Mouse (Mus musculus): ENCODE measurements around the gene Psme2. TPM values are rescaled to one million over a fixed set of nuclear protein-coding genes. Genes with fewer than 3 reads are reported as not detected.

Gene Psme2
- polyA plus RNA-seq, 1 experiment from 2014 or later, result 222 TPM

DNA sequence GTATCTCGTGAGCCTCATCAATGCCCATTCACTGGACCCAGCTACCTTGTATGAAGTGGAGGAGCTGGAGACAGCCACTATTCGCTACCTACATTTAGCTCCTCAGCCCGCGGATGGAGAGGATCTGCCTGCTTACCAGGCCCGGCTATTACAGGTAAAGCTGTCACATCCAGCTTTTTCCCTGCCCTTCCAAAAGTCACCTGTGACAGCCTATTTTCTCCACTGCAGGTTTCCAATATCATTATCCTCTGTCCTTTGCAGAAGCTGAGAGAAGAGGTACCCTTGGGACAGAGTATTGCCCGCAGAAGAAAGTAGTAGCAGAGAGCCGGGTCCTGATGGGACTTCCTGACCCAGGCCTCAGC is 12.3 kb upstream of the Psme2 start, which contains the start of gene Irf9:
TSS of gene Irf9 (plus strand) at position 301 of the 362 bp plus-strand sequence.
- Histone ChIP-seq H3K9me3 (replicated peaks; ENCODE audit: control insufficient read depth, low read length) (no peaks in the 10 kb centered on the region), H3K9ac (ENCODE audit: low read depth, low read length) (peak within 1 kb of the TSS; percentile 76), H3K27me3 (ENCODE audit: control insufficient read depth, insufficient read depth, low read length) (no peaks in the 10 kb centered on the region), H3K4me2 (peak within 1 kb of the TSS; percentile 74), H3K27ac (ENCODE audit: low read depth, low read length) (peak within 1 kb of the TSS; percentile 85), H3K4me3 (ENCODE audit: low read depth, low read length) (peak within 1 kb of the TSS; percentile 40), H3K36me3 (ENCODE audit: control insufficient read depth, insufficient read depth, low read length) (peaks cover 38% of the 10 kb centered on the region), H3K4me1 (ENCODE audit: control insufficient read depth, insufficient read depth, low read length) (peaks cover 11% of the 10 kb centered on the region; the same call in 1 of the 2 replicates)
- WGBS (ENCODE audit: insufficient replicate concordance), result 89% methylated on average over 7 of the region's 7 CpGs
- no peak for ATAC-seq (replicated peaks; ENCODE audit: insufficient number of reproducible peaks, low FRiP score, low TSS enrichment)

DNA sequence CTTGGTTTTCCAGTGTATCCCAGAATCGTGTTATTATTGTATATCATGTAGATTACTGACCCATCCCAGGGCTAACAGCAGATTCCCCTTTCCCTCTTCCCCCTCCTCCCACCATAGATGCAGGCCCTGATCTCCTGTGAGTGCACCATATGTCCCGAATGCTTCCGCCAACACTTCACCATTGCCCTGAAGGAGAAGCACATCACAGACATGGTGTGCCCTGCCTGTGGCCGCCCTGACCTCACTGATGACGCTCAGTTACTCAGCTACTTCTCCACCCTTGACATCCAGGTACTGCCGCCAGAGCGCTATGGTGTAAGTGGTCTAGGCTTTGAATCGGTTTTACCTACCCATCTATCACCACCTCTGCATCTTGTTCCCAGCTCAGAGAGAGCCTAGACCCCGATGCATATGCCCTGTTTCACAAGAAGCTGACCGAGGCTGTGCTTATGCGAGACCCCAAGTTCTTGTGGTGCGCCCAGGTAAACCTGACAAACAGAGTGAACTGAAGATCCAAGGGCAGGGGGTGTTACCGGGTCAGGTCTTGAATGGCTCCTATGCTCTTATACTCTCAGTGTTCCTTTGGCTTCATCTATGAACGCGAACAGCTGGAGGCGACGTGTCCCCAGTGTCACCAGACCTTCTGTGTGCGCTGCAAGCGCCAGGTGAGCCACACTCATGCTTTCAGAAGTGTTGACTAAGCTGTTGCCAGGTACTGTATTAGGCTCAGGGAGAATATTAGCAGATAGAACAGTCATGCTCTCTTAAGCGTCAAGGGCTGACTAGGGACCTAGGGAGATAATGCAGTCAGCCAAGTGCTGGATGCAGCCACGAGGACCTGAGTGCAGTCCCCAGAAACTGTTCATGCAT is 7.8 kb upstream of the Psme2 start:
- H3K4me2 ChIP-seq, result no peak overlapping the region
- H3K27me3 ChIP-seq (ENCODE audit: control insufficient read depth, insufficient read depth, low read length), result no peaks in the 10 kb centered on the region
- H3K9ac ChIP-seq (ENCODE audit: low read depth, low read length), result no peak overlapping the region
- 93% methylated on average over 21 of the region's 21 CpGs for WGBS (ENCODE audit: insufficient replicate concordance)
- H3K4me1 ChIP-seq (ENCODE audit: control insufficient read depth, insufficient read depth, low read length), result peaks cover 5% of the 10 kb centered on the region; the same call in 1 of the 2 replicates
- peaks cover 49% of the 10 kb centered on the region for H3K36me3 ChIP-seq (ENCODE audit: control insufficient read depth, insufficient read depth, low read length)
- ATAC-seq (replicated peaks; ENCODE audit: insufficient number of reproducible peaks, low FRiP score, low TSS enrichment), result no peak
- no peak overlapping the region for H3K4me3 ChIP-seq (ENCODE audit: low read depth, low read length)
- H3K9me3 ChIP-seq (replicated peaks; ENCODE audit: control insufficient read depth, low read length), result no peaks in the 10 kb centered on the region
- H3K27ac ChIP-seq (ENCODE audit: low read depth, low read length), result no peak overlapping the region

- no peak for ATAC-seq (replicated peaks; ENCODE audit: insufficient number of reproducible peaks, low FRiP score, low TSS enrichment)
- WGBS (ENCODE audit: insufficient replicate concordance), result 76% methylated on average over 13 of the region's 13 CpGs
- Histone ChIP-seq H3K9me3 (replicated peaks; ENCODE audit: control insufficient read depth, low read length) (no peaks in the 10 kb centered on the region), H3K36me3 (ENCODE audit: control insufficient read depth, insufficient read depth, low read length) (peaks cover 34% of the 10 kb centered on the region), H3K4me1 (ENCODE audit: control insufficient read depth, insufficient read depth, low read length) (peaks cover 13% of the 10 kb centered on the region), H3K4me3 (ENCODE audit: low read depth, low read length) (no peak overlapping the region), H3K27ac (ENCODE audit: low read depth, low read length) (no peak overlapping the region), H3K27me3 (ENCODE audit: control insufficient read depth, insufficient read depth, low read length) (no peaks in the 10 kb centered on the region), H3K4me2 (no peak overlapping the region), H3K9ac (ENCODE audit: low read depth, low read length) (no peak overlapping the region)
Observed at GRCm38 (mm10) chr14:55596036-55596690, 5.2 kb upstream of the Psme2 start.

DNA sequence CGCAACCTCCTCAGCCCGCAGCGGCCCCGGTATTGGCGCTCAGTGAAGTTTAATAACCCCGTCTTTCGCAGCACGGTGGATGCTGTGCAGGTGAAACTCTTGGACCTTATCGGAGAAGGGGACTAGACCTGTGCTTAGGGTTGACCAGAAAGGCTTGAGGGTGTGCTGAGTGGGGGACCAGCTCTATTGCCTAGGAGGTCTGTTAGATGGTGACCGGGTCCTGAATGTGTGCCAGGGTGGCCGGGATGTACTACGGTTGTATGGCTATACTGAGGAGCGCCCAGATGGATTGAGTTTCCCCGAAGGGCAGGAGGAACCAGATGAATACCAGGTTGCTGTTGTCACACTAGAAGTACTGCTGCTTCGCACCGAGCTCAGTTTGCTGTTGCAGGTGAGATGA is 1.3 kb upstream of the Psme2 start:
- 6% methylated on average over 16 of the region's 16 CpGs for WGBS (ENCODE audit: insufficient replicate concordance)
- peak overlapping the region; percentile 83 for H3K9ac ChIP-seq (ENCODE audit: low read depth, low read length)
- no peak for ATAC-seq (replicated peaks; ENCODE audit: insufficient number of reproducible peaks, low FRiP score, low TSS enrichment)
- H3K36me3 ChIP-seq (ENCODE audit: control insufficient read depth, insufficient read depth, low read length), result peaks cover 17% of the 10 kb centered on the region
- H3K9me3 ChIP-seq (replicated peaks; ENCODE audit: control insufficient read depth, low read length), result no peaks in the 10 kb centered on the region
- peaks cover 19% of the 10 kb centered on the region for H3K4me1 ChIP-seq (ENCODE audit: control insufficient read depth, insufficient read depth, low read length)
- H3K4me3 ChIP-seq (ENCODE audit: low read depth, low read length), result peak overlapping the region; percentile 78
- no peaks in the 10 kb centered on the region for H3K27me3 ChIP-seq (ENCODE audit: control insufficient read depth, insufficient read depth, low read length)
- H3K4me2 ChIP-seq, result peak overlapping the region; percentile 98
- peak overlapping the region; percentile 98 for H3K27ac ChIP-seq (ENCODE audit: low read depth, low read length)

DNA sequence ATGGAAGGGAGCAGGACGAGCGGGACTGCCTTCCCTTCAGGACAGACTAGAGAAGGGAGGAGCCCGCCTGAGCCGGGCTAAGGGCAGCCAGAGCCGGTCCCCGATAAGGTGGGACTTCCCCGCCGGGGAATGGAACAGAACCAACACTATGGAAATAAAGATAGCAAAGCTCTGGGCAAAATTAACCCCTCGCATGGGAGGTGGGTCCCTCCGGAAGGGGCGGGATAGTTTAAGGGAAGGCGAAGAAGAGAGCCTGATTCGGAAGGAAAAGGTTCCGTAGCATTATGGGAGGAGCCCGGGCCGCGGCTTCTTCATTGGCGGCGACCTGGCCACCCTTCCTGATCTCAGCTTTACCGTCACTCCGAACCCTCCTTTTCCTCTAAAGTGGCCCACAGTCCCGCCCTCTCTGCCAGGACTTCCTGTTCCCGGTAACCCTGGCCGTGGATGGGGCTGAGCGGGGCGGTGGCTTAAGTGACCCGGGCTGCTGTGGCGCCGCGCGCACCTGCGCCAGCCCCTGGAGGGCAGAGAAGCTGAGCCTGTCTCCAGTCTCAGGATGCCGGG is 498 bp upstream of the Psme2 start, which contains the start of gene Rnf31:
TSS of gene Rnf31 (plus strand) at position 378 of the 561 bp plus-strand sequence.
- Histone ChIP-seq H3K9me3 (replicated peaks; ENCODE audit: control insufficient read depth, low read length) (no peaks in the 10 kb centered on the region), H3K4me3 (ENCODE audit: low read depth, low read length) (peak within 1 kb of the TSS; percentile 78), H3K27ac (ENCODE audit: low read depth, low read length) (peak within 1 kb of the TSS; percentile 98), H3K27me3 (ENCODE audit: control insufficient read depth, insufficient read depth, low read length) (no peaks in the 10 kb centered on the region), H3K4me1 (ENCODE audit: control insufficient read depth, insufficient read depth, low read length) (peaks cover 19% of the 10 kb centered on the region), H3K9ac (ENCODE audit: low read depth, low read length) (peak within 1 kb of the TSS; percentile 85), H3K4me2 (peak within 1 kb of the TSS; percentile 98), H3K36me3 (ENCODE audit: control insufficient read depth, insufficient read depth, low read length) (peaks cover 17% of the 10 kb centered on the region)
- ATAC-seq (replicated peaks; ENCODE audit: insufficient number of reproducible peaks, low FRiP score, low TSS enrichment), result peak; percentile 86
- WGBS (ENCODE audit: insufficient replicate concordance), result under 1% methylated on average over 27 of the region's 33 CpGs

- Histone ChIP-seq H3K27me3 (ENCODE audit: control insufficient read depth, insufficient read depth, low read length) (no peaks in the 10 kb centered on the region), H3K27ac (ENCODE audit: low read depth, low read length) (peak overlapping the region; percentile 98; the same call in 1 of the 2 replicates), H3K36me3 (ENCODE audit: control insufficient read depth, insufficient read depth, low read length) (peaks cover 9% of the 10 kb centered on the region), H3K4me2 (peak overlapping the region; percentile 98), H3K9ac (ENCODE audit: low read depth, low read length) (peak overlapping the region; percentile 85; the same call in 1 of the 2 replicates), H3K4me3 (ENCODE audit: low read depth, low read length) (peak overlapping the region; percentile 78), H3K4me1 (ENCODE audit: control insufficient read depth, insufficient read depth, low read length) (peaks cover 23% of the 10 kb centered on the region), H3K9me3 (replicated peaks; ENCODE audit: control insufficient read depth, low read length) (no peaks in the 10 kb centered on the region)
- no peak for ATAC-seq (replicated peaks; ENCODE audit: insufficient number of reproducible peaks, low FRiP score, low TSS enrichment)
- 79% methylated on average over 11 of the region's 11 CpGs for WGBS (ENCODE audit: insufficient replicate concordance)
Observed at GRCm38 (mm10) chr14:55589771-55590448, 1.0 kb downstream of the Psme2 start.

DNA sequence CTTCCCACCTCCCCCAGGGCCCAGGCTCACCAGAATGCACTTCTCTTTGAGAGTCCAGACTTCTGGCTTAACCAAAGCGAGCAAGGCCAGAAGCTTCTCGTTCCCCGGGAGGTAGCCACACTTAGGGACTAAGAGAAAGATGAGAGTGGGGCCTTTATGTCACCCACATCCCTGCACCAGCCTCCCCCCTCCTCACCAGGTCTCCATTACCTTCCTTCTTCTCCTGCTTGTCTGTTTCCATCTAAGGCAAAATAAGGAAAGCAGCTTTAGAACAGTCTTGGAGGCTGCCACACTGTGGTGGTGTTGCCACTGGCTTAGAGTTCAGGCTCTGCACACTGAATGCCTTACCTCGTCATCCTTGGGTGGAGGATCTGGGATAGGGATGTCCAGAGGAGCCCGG is 1.6 kb downstream of the Psme2 start:
- 90% methylated on average over 5 of the region's 5 CpGs for WGBS (ENCODE audit: insufficient replicate concordance)
- Histone ChIP-seq H3K4me1 (ENCODE audit: control insufficient read depth, insufficient read depth, low read length) (peaks cover 28% of the 10 kb centered on the region), H3K27me3 (ENCODE audit: control insufficient read depth, insufficient read depth, low read length) (no peaks in the 10 kb centered on the region), H3K9me3 (replicated peaks; ENCODE audit: control insufficient read depth, low read length) (no peaks in the 10 kb centered on the region), H3K4me3 (ENCODE audit: low read depth, low read length) (no peak overlapping the region), H3K4me2 (no peak overlapping the region), H3K36me3 (ENCODE audit: control insufficient read depth, insufficient read depth, low read length) (peaks cover 4% of the 10 kb centered on the region; the same call in 1 of the 2 replicates), H3K27ac (ENCODE audit: low read depth, low read length) (no peak overlapping the region), H3K9ac (ENCODE audit: low read depth, low read length) (no peak overlapping the region)
- ATAC-seq (replicated peaks; ENCODE audit: insufficient number of reproducible peaks, low FRiP score, low TSS enrichment), result no peak

GRCm38 (mm10) chr14:55586149-55586548 is 4.8 kb downstream of the Psme2 start:
- Histone ChIP-seq H3K9me3 (replicated peaks; ENCODE audit: control insufficient read depth, low read length) (no peaks in the 10 kb centered on the region), H3K27me3 (ENCODE audit: control insufficient read depth, insufficient read depth, low read length) (no peaks in the 10 kb centered on the region), H3K36me3 (ENCODE audit: control insufficient read depth, insufficient read depth, low read length) (0 out of 2 replicates have a peak, but pooled peaks cover 2% of the 10 kb centered on the region), H3K9ac (ENCODE audit: low read depth, low read length) (peak overlapping the region; percentile 7; the same call in 1 of the 2 replicates), H3K4me2 (no peak overlapping the region), H3K27ac (ENCODE audit: low read depth, low read length) (peak overlapping the region; percentile 64), H3K4me1 (ENCODE audit: control insufficient read depth, insufficient read depth, low read length) (peaks cover 15% of the 10 kb centered on the region), H3K4me3 (ENCODE audit: low read depth, low read length) (no peak overlapping the region)
- 70% methylated on average over 2 of the region's 2 CpGs for WGBS (ENCODE audit: insufficient replicate concordance)
- ATAC-seq (replicated peaks; ENCODE audit: insufficient number of reproducible peaks, low FRiP score, low TSS enrichment), result no peak
